Mouse (Mus musculus) heart, embryonic 11.5 days (tissue): ENCODE results near the gene Yju2. TPM values are rescaled to one million over a fixed set of nuclear protein-coding genes. Genes with fewer than 3 reads are reported as not detected.

Source experiments
- ATAC-seq: fragments of 200-750 bp; cut with Nextera tagmentation; replicated peaks from 2 replicates; pipeline ENCODE4 v1.8.0; 2017; ENCODE audit warnings: moderate library complexity; ENCODE audit not compliant: insufficient number of reproducible peaks, low FRiP score, low TSS enrichment
- H3K27ac ChIP-seq: fragments of 300-500 bp; sonication (generic); 2 replicates; pipeline ENCODE4 v1.5.1; 2014; ENCODE audit warnings: mild to moderate bottlenecking, low read depth, low read length
- H3K27me3 ChIP-seq: fragments of 300-500 bp; sonication (generic); 2 replicates; pipeline ENCODE4 v1.6.1; 2014; ENCODE audit warnings: mild to moderate bottlenecking, low read length, mixed read lengths; ENCODE audit not compliant: control insufficient read depth, insufficient read depth
- H3K36me3 ChIP-seq: fragments of 300-500 bp; sonication (generic); 2 replicates; pipeline ENCODE4 v1.6.1; 2014; ENCODE audit warnings: mild to moderate bottlenecking, low read length, moderate library complexity, mixed read lengths; ENCODE audit not compliant: control insufficient read depth, insufficient read depth
- H3K4me1 ChIP-seq: fragments of 300-500 bp; sonication (generic); 2 replicates; pipeline ENCODE4 v1.6.1; 2014; ENCODE audit warnings: low read length; ENCODE audit not compliant: control insufficient read depth, insufficient read depth
- H3K4me2 ChIP-seq: fragments of 300-500 bp; sonication (generic); 2 replicates; pipeline ENCODE4 v1.6.1; 2014; ENCODE audit warnings: mild to moderate bottlenecking, moderate library complexity
- H3K4me3 ChIP-seq: fragments of 300-500 bp; sonication (generic); 2 replicates; pipeline ENCODE4 v1.5.1; 2014; ENCODE audit warnings: low read depth, low read length
- H3K9ac ChIP-seq: fragments of 300-500 bp; sonication (generic); 2 replicates; pipeline ENCODE4 v1.6.1; 2014; ENCODE audit warnings: mild to moderate bottlenecking, low read depth, low read length, moderate library complexity
- H3K9me3 ChIP-seq: fragments of 300-500 bp; sonication (generic); replicated peaks from 2 replicates; pipeline ENCODE4 v1.6.1; 2016; ENCODE audit warnings: low read length; ENCODE audit not compliant: control insufficient read depth
- WGBS: fragments of 180-500 bp; shearing (Covaris S2); extraction: QIAGEN DNeasy Blood & Tissue Kit; methylation state at CpG from one replicate; pipeline ENCODE4 v1.1.7; 2014; ENCODE audit not compliant: insufficient replicate concordance; 5-methylcytosine and 5-hydroxymethylcytosine counted together
- polyA plus RNA-seq: library from polyadenylated mRNA; unstranded; fragments of >200 nt; fragmentation: Nextera tagmentation; extraction: Ambion mirVana; gene quantifications from 2 replicates; pipeline ENCODE4 v1.2.1, GENCODE M21; 2014

Yju2 gene
- polyA plus RNA-seq, 1 experiment from 2014 or later, result 15.5 TPM

GRCm38 (mm10) chr17:55986030-55986961, 27.4 kb downstream of the Yju2 start, which contains the start of gene Fsd1:
Gene Fsd1 (plus strand): TSS chr17:55986509.
- no peak for ATAC-seq
- Histone ChIP-seq H3K4me2 (peak within 1 kb of the TSS; percentile 56), H3K27ac (no peak within 1 kb of the TSS), H3K4me1 (no peaks in the 10 kb centered on the region), H3K4me3 (peak within 1 kb of the TSS; percentile 35), H3K9me3 (no peaks in the 10 kb centered on the region), H3K9ac (peak within 1 kb of the TSS; percentile 44; the same call in 1 of the 2 replicates), H3K27me3 (peaks cover 22% of the 10 kb centered on the region), H3K36me3 (no peaks in the 10 kb centered on the region)
- WGBS, result 10% methylated on average over 34 of the region's 35 CpGs

- H3K4me2 ChIP-seq, result no peak overlapping the region
- H3K4me3 ChIP-seq, result no peak overlapping the region
- no peak overlapping the region for H3K9ac ChIP-seq
- 0 out of 2 replicates have a peak, but pooled peaks have one; percentile 7 for ATAC-seq
- WGBS, result 70% methylated on average over 8 of the region's 8 CpGs
- H3K9me3 ChIP-seq, result no peaks in the 10 kb centered on the region
- H3K27ac ChIP-seq, result no peak overlapping the region
- H3K27me3 ChIP-seq, result peaks cover 19% of the 10 kb centered on the region
- no peaks in the 10 kb centered on the region for H3K36me3 ChIP-seq
- no peaks in the 10 kb centered on the region for H3K4me1 ChIP-seq
These were observed 31.5 kb downstream of the Yju2 start for GRCm38 (mm10) chr17:55990278-55990898.

- Histone ChIP-seq H3K9ac (no peak overlapping the region), H3K27me3 (peaks cover 13% of the 10 kb centered on the region), H3K36me3 (no peaks in the 10 kb centered on the region), H3K27ac (no peak overlapping the region), H3K4me2 (no peak overlapping the region), H3K4me3 (no peak overlapping the region), H3K9me3 (no peaks in the 10 kb centered on the region), H3K4me1 (no peaks in the 10 kb centered on the region)
- no peak for ATAC-seq
- 85% methylated on average over 15 of the region's 15 CpGs for WGBS
These were observed 37.1 kb downstream of the Yju2 start for GRCm38 (mm10) chr17:55996007-55996406.

GRCm38 (mm10) chr17:55999794-56000499, 41.0 kb downstream of the Yju2 start:
- H3K9me3 ChIP-seq, result no peaks in the 10 kb centered on the region
- H3K9ac ChIP-seq, result no peak overlapping the region
- no peaks in the 10 kb centered on the region for H3K4me1 ChIP-seq
- ATAC-seq, result peak; percentile 46; the same call in 1 of the 2 replicates
- peaks cover 14% of the 10 kb centered on the region for H3K27me3 ChIP-seq
- no peak overlapping the region for H3K27ac ChIP-seq
- H3K4me3 ChIP-seq, result peak overlapping the region; percentile 5; the same call in 1 of the 2 replicates
- H3K36me3 ChIP-seq, result no peaks in the 10 kb centered on the region
- H3K4me2 ChIP-seq, result peak overlapping the region; percentile 50
- 9% methylated on average over 30 of the region's 30 CpGs for WGBS

GRCm38 (mm10) chr17:56003000-56003399, 44.1 kb downstream of the Yju2 start:
- H3K4me1 ChIP-seq, result peaks cover 10% of the 10 kb centered on the region
- 73% methylated on average over 3 of the region's 3 CpGs for WGBS
- no peaks in the 10 kb centered on the region for H3K9me3 ChIP-seq
- H3K9ac ChIP-seq, result no peak overlapping the region
- H3K27me3 ChIP-seq, result peaks cover 14% of the 10 kb centered on the region
- H3K4me2 ChIP-seq, result no peak overlapping the region
- no peak for ATAC-seq
- no peaks in the 10 kb centered on the region for H3K36me3 ChIP-seq
- no peak overlapping the region for H3K27ac ChIP-seq
- no peak overlapping the region for H3K4me3 ChIP-seq

- H3K4me3 ChIP-seq, result peak within 1 kb of the TSS; percentile 22
- ATAC-seq, result no peak
- no peaks in the 10 kb centered on the region for H3K36me3 ChIP-seq
- H3K27me3 ChIP-seq, result peaks cover 6% of the 10 kb centered on the region
- 0 out of 2 replicates have a peak within 1 kb of the TSS, but pooled peaks have one; percentile 34 for H3K9ac ChIP-seq
- H3K4me1 ChIP-seq, result peaks cover 18% of the 10 kb centered on the region
- no peak within 1 kb of the TSS for H3K27ac ChIP-seq
- peak within 1 kb of the TSS; percentile 35 for H3K4me2 ChIP-seq
- WGBS, result 28% methylated on average over 13 of the region's 13 CpGs
- no peaks in the 10 kb centered on the region for H3K9me3 ChIP-seq
These were observed 46.6 kb downstream of the Yju2 start, which contains the start of the genes Stap2 and Mpnd for GRCm38 (mm10) chr17:56005415-56006061. Gene Stap2 (minus strand): TSS chr17:56005584. Gene Mpnd (plus strand): TSS chr17:56005711.

GRCm38 (mm10) chr17:56006956-56007355, 48.1 kb downstream of the Yju2 start:
- Histone ChIP-seq H3K36me3 (peaks cover 3% of the 10 kb centered on the region; the same call in 1 of the 2 replicates), H3K4me1 (peaks cover 18% of the 10 kb centered on the region), H3K27ac (no peak overlapping the region), H3K4me3 (no peak overlapping the region), H3K27me3 (no peaks in the 10 kb centered on the region), H3K4me2 (no peak overlapping the region), H3K9me3 (no peaks in the 10 kb centered on the region), H3K9ac (no peak overlapping the region)
- WGBS, result 36% methylated on average over 10 of the region's 10 CpGs
- no peak for ATAC-seq
